Mouse (Mus musculus): Measurements from ENCODE around the gene Gpr15. TPM values are rescaled to one million over a fixed set of nuclear protein-coding genes. Genes with fewer than 3 reads are reported as not detected.

The Gpr15 gene
- total RNA-seq (2022): not detected

DNA sequence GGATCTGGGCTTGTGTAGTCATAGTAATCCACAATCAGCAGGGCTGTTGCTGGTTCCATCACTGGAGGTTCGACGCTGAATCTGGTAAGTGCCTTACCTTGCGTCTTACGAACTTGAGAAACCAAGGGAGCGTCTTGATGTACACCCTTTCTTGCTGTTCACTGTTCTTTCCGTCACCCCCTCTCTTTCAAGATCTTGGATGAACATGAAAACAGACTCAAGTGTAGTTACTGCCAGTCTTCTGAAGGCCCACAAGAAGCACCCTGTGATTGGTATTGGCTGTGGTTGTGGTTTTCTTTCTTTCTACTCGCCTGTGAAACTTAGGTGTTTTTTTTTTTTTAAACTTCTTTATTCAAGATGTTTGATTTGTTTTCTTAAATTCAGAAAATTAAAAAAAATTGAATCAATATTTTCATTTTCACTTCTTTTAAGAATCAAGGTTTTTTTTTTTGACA is at the start of gene Gpr15:
TSS of gene Gpr15 (minus strand) at position 405 of the 455 bp plus-strand sequence.
- DNase-seq (ENCODE audit: low spot score in 2 of 2): no peak

DNA sequence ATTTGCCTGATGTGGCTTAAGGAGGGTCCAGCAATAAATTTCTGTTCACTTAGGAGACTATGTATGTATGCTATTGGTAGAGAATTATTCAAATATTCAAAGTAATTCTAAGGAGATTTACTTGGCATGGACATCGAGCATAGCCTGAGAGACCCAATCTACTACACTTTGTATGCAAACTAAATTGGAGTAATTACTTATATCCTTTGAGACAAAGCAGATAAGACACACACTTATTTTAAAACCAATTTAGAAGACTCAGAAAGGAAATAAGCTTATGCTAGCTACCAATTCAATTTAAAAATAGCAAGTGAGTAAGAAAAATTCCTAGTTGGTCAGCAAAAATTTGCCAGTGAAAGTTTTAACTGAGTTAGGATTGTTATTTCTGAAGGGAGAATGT is 44.2 kb upstream of the Gpr15 start, which contains the start of gene Olfr172:
TSS of gene Olfr172 (minus strand) at position 101 of the 400 bp plus-strand sequence.
- no peak for DNase-seq (ENCODE audit: low spot score in 2 of 2)

DNA sequence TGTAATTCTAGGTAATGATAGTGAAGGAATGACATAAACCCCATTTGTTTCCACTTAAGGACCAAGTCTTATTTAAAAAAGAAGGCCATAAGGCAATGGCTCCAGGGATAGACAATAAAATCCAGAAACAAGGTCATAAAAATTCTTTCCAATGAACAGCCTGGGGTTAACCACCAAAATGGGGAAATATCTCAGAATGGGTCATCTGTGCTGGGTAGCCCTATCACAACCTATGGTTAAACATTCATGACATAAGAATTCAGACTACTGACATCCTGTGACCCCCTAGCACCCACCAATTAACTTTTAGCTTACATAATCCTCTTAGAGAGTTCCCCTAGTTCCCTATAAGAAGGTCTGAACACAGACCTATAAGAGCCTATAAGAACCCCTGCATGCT is 37.3 kb upstream of the Gpr15 start:
- DNase-seq (ENCODE audit: low spot score in 2 of 2): no peak

DNA sequence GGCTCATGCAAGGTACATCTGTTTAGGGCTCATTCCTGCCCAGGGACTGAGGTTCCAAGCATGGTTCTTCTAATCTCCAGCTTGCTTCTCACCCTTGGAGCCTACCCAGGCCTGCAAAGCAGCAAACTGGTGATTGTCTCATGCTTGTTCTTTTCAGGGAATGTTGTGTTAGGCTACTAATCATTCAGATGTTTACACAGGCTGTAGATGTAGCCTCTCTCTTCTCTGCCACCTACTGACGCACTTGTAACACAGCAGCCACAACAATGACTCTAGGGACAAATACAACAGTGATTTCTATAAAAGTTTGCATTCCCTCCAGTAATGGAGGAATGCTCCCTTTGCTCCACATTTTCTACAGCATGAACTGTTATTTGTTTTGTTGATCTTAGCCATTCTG is 32.4 kb upstream of the Gpr15 start:
- DNase-seq (ENCODE audit: low spot score in 2 of 2): no peak

DNA sequence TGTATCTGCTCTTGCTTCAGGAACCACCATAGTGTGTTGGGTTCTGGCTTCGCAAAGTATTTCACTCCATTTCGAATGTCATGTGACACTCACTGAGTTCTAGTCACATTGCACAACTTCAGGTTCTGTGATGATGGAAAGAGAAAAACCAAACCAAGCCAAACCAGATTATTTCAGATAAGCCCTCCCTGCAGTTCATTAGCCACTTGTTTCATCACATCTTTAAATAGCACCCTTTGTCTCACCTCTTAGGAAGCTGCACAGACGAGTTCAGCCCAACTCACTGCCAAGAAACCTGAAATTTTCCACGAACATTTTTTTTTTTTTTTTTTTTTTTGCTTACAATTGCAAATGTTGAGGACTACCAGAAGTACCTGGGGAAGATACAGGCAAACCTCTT is 27.8 kb upstream of the Gpr15 start:
- DNase-seq (ENCODE audit: low spot score in 2 of 2): no peak

DNA sequence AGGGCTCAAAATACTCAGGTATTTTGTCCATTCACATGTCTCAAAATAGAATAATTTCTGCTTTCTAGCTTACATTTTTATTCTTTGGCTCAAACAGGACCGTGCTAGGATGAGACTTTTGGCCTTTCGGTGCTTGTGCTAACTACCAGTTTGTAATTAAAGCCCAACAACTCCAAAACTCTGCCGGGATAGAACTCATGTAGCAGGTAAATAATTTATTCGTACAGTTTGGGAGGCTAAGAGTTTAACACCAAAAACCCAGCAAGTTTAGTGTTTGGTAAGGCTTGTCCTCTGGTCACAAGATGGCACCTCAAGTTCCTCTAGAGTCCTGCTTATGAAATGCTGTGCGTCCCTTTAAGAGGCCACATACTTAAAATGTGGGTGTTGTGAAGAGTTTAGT is 21.9 kb upstream of the Gpr15 start:
- DNase-seq (ENCODE audit: low spot score in 2 of 2): no peak

DNA sequence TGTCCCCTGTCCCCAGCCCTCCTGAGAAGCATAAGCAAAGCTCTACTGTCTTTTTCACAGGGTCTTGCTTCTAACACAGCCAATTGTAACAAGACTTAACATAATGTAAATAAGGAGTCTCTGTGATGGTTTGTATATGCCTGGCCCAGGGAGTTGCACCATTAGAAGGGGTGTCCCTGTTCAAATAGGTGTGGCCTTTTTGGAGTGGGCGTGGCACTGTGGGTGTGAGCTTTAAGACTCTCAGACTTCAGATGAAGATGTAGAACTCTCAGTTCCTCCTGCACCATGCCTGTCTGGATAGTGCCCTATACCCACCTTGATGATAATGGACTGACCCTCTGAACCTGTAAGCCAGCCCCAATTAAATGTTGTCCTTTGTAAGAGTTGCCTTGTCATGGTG is 19.9 kb upstream of the Gpr15 start:
- no peak for DNase-seq (ENCODE audit: low spot score in 2 of 2)

DNA sequence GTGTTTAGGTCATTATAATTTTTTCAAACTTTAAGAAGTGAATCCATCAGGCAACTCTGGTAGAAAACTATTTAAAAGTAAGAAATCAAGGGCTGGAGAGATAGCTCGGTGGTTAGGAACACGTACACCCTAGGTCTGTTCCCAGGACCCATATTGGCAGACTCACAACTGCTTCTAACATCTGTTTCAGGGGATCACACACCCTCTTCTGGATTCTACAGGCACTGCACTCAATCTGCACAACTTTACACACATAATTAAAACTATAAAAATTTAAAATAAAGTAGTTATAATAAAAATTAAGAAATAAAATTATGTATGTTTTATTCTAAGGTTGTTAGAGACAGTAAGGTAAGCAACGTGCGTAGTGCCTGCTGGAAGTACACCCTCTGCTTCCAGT is 19.3 kb upstream of the Gpr15 start:
- DNase-seq (ENCODE audit: low spot score in 2 of 2): no peak

DNA sequence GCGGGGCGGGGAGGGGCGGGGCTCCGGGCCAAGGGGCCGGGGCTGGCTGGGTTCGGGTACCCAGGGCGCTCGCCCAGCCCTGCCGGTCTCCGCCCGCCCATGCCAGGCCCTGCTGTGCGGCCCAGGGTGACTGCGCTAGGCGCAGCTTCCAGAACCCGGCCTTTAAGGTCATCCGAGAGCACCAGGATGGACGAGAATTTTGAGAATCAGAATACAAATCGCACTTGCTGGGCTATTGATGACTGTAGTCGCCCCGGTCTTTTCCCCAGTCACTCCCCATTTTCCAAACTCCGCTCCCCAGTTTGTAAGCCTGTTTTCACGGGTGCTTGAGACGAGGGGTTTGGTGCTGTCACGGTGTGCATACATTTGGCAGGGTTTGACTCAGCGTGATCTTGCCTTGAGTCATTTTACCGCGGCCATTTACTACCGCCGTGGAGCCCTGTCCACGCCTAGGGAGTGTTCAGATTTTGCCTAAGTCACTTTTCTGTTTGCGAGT is 9.4 kb upstream of the Gpr15 start:
- DNase-seq (ENCODE audit: low spot score in 2 of 2): no peak

DNA sequence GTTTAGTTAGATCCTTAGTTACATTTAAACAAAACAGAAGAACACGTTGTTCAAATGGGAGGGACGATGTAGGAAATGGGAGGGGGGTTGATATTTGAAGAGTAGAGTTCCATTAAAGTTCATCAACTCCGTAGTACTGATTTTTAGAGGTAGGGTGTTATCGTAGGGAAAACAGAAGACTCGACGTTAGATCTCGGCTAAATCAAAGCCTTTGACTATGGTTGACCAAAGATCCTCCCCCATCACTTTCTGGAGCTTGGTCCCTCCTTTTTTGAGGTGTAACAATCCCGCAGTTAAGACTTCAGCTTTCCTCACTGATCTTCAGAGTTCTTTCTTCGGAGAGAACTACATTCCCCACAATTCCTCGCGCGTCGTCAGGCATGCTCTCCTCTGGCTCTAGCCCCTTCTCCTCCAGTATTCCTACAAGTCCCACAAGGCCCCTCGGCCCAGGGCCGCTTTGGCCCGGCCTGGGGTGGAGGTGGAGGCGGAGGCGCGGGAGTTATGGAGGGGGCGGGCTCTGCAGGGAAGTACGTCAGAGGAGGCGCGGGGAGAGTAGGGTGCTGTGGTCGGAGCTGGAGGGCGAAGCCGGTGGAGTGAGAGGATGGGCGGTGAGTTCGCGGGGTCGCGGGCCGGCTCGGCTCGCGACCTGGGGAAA is 8.7 kb upstream of the Gpr15 start, which contains the start of gene Cldnd1:
TSS of gene Cldnd1 (plus strand) at position 434 of the 655 bp plus-strand sequence.
- DNase-seq (ENCODE audit: low spot score in 2 of 2): peak; percentile 92 to 94

DNA sequence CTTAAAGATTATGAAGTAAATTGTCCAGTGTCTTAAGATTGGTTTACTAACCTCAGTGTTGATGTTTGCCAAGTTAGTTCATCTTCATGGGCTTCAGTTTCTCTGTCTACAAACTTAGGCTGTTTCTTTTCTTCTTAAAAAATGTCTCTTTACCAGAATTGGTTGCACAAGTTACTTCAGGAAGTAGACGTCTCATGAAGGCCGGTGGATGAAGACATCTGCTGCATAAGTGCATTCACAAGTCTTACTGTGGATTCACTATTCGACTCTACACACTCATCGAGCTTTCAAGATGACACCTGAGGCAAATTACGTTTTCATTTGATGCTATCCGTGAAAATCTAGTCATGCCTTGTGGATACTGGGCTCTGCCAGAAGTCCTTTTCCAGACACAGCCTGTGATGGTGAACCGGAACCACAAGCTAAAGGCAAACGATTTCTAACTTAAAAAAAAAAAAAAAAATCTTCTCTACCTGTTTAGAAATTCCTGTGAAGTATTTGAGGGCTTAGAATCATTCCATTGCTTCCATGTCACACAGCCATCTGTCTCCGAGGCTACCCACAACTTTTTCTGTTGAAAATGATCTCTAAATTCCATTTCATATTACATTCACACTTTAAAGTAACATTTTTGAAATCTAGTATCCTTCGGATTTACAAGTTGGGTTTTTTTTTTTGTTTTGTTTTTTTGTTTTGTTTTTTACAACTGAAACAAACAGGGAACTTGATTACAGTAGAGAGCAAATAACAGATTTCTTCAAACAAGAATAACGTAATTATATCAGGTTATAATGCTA is 8.0 kb upstream of the Gpr15 start:
- no peak for DNase-seq (ENCODE audit: low spot score in 2 of 2)

DNA sequence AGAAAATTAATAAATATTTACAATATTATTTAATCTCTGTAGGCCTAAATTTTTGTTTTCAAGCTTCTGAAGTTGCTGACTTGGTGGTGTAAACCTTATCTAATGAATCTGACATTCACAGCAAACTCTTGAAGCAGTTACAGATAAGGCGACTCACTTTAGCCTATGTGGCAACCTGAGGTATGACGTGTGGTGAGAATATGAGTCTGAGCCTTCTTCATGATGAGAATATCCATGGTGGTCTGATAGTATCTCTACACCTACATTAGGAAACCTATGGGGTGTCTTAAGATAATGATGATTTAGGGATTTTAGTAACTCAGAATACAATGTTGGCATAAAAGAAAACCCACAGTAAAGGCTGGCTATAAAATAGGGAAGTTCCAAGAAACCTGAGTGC is 3.4 kb upstream of the Gpr15 start:
- no peak for DNase-seq (ENCODE audit: low spot score in 2 of 2)

DNA sequence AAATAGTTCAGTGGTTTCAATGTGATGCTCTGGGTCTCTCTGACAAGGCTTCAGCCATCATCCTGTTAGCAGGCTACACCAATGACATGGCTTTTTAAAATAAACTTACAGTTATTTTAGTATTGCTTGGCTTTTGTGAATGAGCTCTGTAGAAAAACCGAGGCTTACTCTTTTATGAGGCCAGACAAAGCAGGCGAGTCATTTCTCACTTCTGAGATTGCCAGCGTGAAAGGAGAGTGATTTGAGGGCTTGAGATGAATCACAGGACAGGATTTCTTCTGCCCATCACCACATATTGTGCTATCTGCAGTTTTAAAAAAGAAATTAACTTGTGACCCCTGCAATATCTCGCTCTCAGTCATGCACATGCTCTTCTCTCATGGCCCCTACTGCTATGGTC is 3.9 kb downstream of the Gpr15 start:
- no peak for DNase-seq (ENCODE audit: low spot score in 2 of 2)

DNA sequence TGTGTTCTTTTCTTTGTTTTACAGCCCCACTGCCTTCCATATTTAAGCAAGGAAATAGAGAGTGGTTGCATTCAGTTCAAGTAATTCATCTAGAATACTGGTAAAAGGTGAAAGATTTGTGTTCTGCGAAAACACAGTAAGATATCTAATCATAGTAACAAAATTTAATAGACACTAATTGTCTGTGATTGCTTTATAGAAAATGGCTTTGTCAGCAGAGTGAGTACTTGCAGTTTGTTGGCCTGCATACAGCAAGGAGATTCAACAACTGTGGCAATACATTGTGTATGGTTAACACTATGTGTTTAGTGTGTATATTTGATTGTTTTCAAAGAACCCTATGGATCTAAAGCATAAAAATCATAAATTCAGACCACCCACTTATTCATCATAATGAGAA is 5.7 kb downstream of the Gpr15 start:
- no peak for DNase-seq (ENCODE audit: low spot score in 2 of 2)

DNA sequence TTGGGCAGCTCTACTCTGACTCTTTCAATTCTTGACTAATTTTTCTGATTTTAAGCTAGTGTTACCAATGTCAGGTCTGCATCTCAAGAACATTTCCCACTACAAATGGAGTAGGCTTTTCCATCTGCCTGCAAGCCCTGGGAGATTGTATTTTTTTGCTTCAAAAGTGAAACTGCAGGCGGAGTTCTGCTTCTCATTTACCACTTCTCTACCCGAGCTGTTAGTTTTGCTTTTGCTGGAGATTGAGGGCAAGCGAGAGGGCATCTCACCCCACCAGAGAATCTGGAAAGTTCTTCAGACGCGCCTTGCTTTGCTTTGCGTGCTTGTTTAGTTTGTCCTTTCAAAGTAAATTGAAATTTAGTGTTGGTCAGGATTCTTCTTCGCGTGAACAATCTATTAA is 6.6 kb downstream of the Gpr15 start:
- no peak for DNase-seq (ENCODE audit: low spot score in 2 of 2)

DNA sequence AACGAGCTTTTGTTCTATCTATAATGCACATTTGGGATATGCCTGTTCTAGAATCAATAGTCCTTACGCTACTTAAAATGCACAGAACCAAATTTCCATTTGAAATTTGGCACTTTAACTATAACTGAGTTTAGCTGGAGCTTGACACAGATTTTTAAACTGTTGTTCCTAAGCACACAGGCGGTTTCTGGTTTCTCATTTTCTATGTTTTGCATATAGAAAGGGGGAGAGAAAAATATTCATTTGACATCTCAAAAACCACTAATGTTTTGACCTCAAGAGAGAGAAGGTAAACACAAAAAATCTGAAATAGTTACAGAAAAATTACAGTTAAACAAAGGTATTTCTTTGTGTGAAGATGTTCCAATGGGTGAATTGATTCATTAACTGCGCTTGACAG is 9.3 kb downstream of the Gpr15 start:
- no peak for DNase-seq (ENCODE audit: low spot score in 2 of 2)

DNA sequence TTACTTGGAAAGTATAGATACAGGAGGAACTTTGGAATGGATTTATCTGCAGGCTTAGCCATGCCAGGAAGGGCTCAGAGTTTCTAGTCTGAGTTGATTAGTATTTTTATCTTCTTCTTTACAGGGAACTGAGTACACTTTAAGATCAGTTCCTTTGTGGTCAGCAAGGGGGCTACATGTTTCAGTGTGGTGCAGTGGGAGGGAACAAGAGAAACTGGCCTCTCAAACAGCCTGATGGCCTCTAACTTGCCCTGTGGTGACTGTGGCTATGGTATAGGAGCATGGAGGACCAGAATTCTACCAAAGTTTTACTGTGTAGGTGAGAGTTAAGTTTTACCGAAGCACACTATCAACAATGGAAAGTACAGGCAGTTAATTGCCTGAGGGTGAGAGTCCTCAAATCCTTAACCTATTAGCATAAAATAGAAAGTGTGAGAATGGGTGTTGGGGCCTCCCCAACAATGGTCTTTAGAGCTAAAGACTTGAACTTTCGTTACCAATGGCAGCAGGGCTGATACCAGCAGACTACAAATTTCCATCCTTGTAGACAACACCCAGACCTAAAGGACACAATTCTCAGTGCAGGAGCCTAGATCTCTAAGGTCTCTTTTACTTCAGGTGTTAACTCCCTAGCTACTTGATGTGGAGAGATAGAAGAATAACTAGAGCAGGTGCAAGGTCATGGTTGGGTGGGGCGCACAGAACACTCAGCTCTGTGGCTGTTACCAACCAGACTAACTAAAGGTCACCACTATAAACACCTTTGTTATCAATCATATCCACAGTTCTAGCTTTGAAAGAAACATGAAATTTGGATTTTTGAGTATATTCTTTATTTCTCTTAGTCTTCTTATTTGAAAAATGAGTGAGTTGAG is 10.0 kb downstream of the Gpr15 start:
- no peak for DNase-seq (ENCODE audit: low spot score in 2 of 2)

DNA sequence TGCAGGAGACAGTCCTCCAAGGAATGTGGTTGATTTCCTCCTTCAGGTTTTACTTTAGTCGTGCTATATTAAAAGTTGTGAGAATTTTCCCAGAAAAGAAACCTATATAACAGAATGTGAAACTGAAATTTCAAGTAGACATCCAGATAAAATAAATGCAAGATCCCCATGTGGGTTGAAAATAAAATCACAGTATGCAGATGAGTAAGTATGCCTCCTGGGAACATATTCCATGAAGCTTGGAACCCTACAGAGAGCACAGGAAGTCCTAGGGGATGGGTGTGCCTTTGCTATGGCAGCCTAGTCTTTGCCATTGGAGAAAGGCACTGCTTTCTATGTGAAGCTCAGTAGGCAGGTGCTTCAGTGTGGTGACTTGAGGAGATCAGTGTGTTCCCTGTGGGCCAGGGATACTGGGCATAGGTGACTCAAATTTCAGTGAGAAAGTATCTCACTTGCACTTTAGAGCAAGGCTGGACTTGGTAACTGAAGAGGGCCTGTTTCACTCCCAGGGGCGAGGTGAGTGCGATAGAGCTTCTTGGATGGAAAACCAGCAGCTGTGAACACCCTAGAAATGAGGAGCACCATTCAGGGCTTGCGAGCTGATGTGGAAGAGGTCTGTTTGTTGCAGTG is 11.5 kb downstream of the Gpr15 start:
- DNase-seq (ENCODE audit: low spot score in 2 of 2): peak; percentile 5 to 14

DNA sequence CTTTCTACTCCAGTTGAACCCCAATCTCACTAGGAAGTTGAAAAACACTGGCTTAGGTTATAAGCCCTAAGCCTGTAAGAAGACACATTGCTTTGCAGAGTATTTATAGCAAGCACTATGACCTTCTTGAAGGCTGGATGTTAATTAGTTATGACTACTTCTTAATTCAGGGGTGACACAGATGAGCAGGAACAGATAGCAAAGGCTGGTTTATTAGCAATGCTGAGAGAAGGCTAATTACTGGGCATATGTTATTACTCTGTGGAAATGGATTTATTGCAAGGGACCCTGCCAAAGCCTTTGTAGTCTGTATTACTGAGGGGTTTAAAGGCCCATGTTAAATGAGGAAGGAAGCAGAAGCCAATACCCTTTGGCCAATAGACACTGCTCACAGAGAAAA is 13.9 kb downstream of the Gpr15 start:
- DNase-seq (ENCODE audit: low spot score in 2 of 2): no peak

DNA sequence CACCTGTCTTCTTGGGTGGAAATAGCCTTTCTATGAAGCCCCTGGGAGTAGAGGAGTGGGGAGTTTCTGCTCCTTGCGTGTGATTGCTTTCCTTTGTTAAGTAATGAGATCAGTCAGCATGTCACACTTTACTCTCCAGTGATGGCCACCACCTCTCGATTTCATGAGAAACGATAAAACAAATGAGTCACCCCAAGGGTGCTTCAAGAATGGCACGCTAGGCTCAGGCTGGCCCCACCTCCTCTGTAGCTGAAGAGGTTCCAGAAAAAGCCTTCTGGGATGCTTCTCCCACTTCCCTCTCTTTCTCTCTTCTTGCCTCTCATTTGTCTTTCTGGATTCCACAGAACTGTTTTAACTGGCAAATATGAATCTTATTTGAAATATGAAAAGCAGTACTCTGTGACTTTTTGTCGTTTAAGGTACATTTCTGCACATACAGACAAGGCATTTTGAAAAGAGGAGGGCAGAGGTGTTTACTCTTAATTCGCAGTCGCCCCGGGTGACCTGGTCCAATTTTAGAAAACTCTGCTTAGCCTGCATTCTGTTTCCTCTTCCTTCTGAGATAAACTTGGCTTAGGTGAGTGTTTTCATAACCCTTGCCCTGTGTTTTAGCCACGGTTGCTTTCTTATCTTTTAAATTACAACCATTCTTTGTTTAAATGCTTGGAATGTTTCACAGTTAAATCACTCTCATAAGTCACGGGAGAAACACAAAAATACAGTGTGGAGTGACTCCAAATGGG is 15.3 kb downstream of the Gpr15 start:
- no peak for DNase-seq (ENCODE audit: low spot score in 2 of 2)

Measured in gastrocnemius, adult 8-10 months (tissue).